Mouse (Mus musculus): ENCODE results near the gene Gm10638. TPM values are rescaled to one million over a fixed set of nuclear protein-coding genes. Genes with fewer than 3 reads are reported as not detected.
A peak's percentile ranks its signal among the peaks of the same experiment; 100 is the strongest.

The Gm10638 gene
- total and polyA plus RNA-seq, 2 experiments from 2014 or later: 6.7 TPM; not detected in 1

DNA sequence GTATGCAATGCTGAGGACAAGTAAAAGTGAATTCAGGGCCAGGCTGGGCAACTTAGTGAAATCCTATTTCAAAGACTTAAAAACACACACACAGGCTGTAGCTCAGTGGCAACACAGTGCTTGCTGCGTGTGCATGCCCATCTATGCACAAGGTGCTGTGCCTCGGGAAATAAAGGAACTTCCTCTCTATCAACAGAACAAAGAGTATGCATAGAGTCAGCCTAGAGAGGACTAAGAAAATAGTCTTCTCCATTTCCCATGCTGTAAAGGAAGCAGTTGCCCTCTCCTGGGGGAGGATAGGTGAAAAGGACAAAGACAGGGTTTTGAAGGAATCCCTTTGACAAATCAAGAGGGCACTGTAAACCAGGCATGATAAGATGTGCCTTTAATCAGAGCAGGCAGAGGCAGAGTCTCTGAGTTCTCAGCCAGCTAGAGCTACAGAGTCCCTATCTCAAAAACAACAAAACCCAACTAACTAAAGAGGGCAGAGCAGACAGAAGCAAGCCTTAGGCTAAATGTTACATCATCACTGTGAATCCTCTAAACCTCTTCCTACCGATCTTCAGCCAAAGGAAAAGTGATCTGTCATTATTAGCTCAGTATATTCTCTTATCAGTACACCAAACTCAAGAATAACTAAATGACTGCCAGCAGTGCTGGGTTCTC is 9.9 kb upstream of the Gm10638 start:
- ATAC-seq: no peak
- Histone ChIP-seq H3K9ac (replicated peaks; ENCODE audit: low read length) (no peak overlapping the region), H3K36me3 (ENCODE audit: insufficient read depth, low read length) (no peaks in the 10 kb centered on the region), H3K4me2 (ENCODE audit: low read depth, low read length) (no peak overlapping the region), H3K27ac (no peak overlapping the region), H3K4me3 (ENCODE audit: low read length) (no peak overlapping the region), H3K27me3 (ENCODE audit: insufficient read depth, low read length) (no peaks in the 10 kb centered on the region), H3K4me1 (ENCODE audit: insufficient read depth, low read length) (no peaks in the 10 kb centered on the region), H3K9me3 (ENCODE audit: low read length) (no peaks in the 10 kb centered on the region)
- no peak for DNase-seq (ENCODE audit: low spot score)
- WGBS: 54% methylated on average over 3 of the region's 3 CpGs
- TF ChIP-seq CTCF (IDR thresholded peaks at IDR 0.05; ENCODE audit: low read depth): no peak

DNA sequence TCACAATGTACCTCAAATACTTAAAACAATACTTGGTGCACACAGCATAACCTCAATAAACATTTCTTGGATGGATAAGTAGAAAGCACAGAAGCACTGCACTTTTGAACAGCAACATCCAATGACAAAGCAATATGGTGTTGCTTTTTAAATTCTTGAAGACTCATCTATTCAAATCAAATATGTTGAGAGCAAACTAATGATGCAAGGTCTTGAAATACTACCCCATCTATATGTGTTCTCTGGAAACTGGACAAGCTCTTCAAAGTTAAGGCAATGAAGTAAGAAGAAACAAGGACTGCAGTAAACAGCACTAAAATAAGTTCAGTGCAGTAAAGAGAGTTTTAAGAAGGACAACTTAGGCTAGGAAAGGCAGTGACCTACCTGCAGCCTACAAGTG is 4.6 kb upstream of the Gm10638 start:
- TF ChIP-seq CTCF (IDR thresholded peaks at IDR 0.05; ENCODE audit: low read depth): no peak
- Histone ChIP-seq H3K27ac (no peak overlapping the region), H3K4me1 (ENCODE audit: insufficient read depth, low read length) (0 out of 2 replicates have a peak, but pooled peaks cover 9% of the 10 kb centered on the region), H3K9ac (replicated peaks; ENCODE audit: low read length) (no peak overlapping the region), H3K36me3 (ENCODE audit: insufficient read depth, low read length) (no peaks in the 10 kb centered on the region), H3K9me3 (ENCODE audit: low read length) (no peaks in the 10 kb centered on the region), H3K27me3 (ENCODE audit: insufficient read depth, low read length) (no peaks in the 10 kb centered on the region), H3K4me2 (ENCODE audit: low read depth, low read length) (no peak overlapping the region), H3K4me3 (ENCODE audit: low read length) (no peak overlapping the region)
- no peak for DNase-seq (ENCODE audit: low spot score)
- ATAC-seq: no peak

GRCm38 (mm10) chr8:86741627-86742026 is 3.9 kb upstream of the Gm10638 start:
- H3K4me1 ChIP-seq (ENCODE audit: insufficient read depth, low read length): 0 out of 2 replicates have a peak, but pooled peaks cover 11% of the 10 kb centered on the region
- no peak overlapping the region for H3K4me2 ChIP-seq (ENCODE audit: low read depth, low read length)
- no peaks in the 10 kb centered on the region for H3K9me3 ChIP-seq (ENCODE audit: low read length)
- no peak overlapping the region for H3K27ac ChIP-seq
- H3K27me3 ChIP-seq (ENCODE audit: insufficient read depth, low read length): no peaks in the 10 kb centered on the region
- no peak for TF ChIP-seq CTCF (IDR thresholded peaks at IDR 0.05; ENCODE audit: low read depth)
- no peak overlapping the region for H3K9ac ChIP-seq (replicated peaks; ENCODE audit: low read length)
- H3K4me3 ChIP-seq (ENCODE audit: low read length): no peak overlapping the region
- ATAC-seq: no peak
- H3K36me3 ChIP-seq (ENCODE audit: insufficient read depth, low read length): no peaks in the 10 kb centered on the region
- no peak for DNase-seq (ENCODE audit: low spot score)

DNA sequence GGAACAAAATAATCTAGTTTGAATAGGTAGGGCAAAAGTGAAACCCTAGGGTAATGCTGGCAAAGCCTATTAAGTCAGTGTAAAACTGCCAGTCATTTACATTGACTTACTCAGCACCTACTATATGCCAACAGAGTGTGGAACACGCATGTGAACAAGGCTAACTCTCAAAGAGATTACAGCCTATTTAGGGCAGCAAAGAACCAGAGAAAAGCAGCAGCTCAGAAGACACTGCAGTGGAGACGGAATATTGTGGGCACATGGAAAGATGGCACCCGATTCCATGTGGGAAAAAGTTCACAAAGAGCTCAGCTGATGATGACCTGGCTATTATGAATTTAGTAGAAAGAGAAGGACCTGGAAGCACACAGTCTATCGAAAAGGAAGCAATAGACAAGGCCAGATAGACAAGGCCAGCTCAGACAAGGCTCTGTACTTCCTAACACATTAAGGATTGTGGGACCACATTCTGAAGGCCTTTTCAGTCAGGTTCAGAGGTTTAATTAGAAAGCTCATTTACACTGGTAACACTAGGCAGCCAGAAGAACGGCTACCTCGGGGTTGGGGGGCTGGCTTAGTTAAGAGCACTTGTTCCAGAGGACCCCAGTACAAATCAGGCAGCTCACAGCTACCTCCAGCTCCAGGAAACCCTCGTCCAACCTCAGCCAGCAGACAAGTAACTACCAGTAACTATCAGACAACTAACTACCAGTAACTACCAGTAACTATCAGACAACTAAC is 2.7 kb upstream of the Gm10638 start:
- Histone ChIP-seq H3K27me3 (ENCODE audit: insufficient read depth, low read length) (no peaks in the 10 kb centered on the region), H3K27ac (no peak overlapping the region), H3K36me3 (ENCODE audit: insufficient read depth, low read length) (no peaks in the 10 kb centered on the region), H3K4me3 (ENCODE audit: low read length) (no peak overlapping the region), H3K4me2 (ENCODE audit: low read depth, low read length) (no peak overlapping the region), H3K4me1 (ENCODE audit: insufficient read depth, low read length) (0 out of 2 replicates have a peak, but pooled peaks cover 12% of the 10 kb centered on the region), H3K9me3 (ENCODE audit: low read length) (no peaks in the 10 kb centered on the region), H3K9ac (replicated peaks; ENCODE audit: low read length) (no peak overlapping the region)
- ATAC-seq (no peak), DNase-seq (ENCODE audit: low spot score) (no peak)
- 73% methylated on average over 7 of the region's 7 CpGs for WGBS
- no peak for TF ChIP-seq CTCF (IDR thresholded peaks at IDR 0.05; ENCODE audit: low read depth)

- peak overlapping the region; percentile 99 for H3K9ac ChIP-seq (replicated peaks; ENCODE audit: low read length)
- no peaks in the 10 kb centered on the region for H3K9me3 ChIP-seq (ENCODE audit: low read length)
- H3K4me1 ChIP-seq (ENCODE audit: insufficient read depth, low read length): 0 out of 2 replicates have a peak, but pooled peaks cover 12% of the 10 kb centered on the region
- ATAC-seq (no peak), DNase-seq (ENCODE audit: low spot score) (no peak)
- WGBS: 5% methylated on average over 18 of the region's 18 CpGs
- H3K36me3 ChIP-seq (ENCODE audit: insufficient read depth, low read length): no peaks in the 10 kb centered on the region
- H3K4me3 ChIP-seq (ENCODE audit: low read length): peak overlapping the region; percentile 93
- TF ChIP-seq CTCF (IDR thresholded peaks at IDR 0.05; ENCODE audit: low read depth): no peak
- peak overlapping the region; percentile 97 for H3K27ac ChIP-seq
- H3K27me3 ChIP-seq (ENCODE audit: insufficient read depth, low read length): no peaks in the 10 kb centered on the region
- peak overlapping the region; percentile 61 for H3K4me2 ChIP-seq (ENCODE audit: low read depth, low read length)
Observed at GRCm38 (mm10) chr8:86744313-86745220, 932 bp upstream of the Gm10638 start.

- ATAC-seq (peak; percentile 88), DNase-seq (ENCODE audit: low spot score) (peak; percentile 96)
- H3K4me2 ChIP-seq (ENCODE audit: low read depth, low read length): peak overlapping the region; percentile 80
- no peaks in the 10 kb centered on the region for H3K36me3 ChIP-seq (ENCODE audit: insufficient read depth, low read length)
- 0 out of 2 replicates have a peak, but pooled peaks cover 12% of the 10 kb centered on the region for H3K4me1 ChIP-seq (ENCODE audit: insufficient read depth, low read length)
- under 1% methylated on average over 62 of the region's 70 CpGs for WGBS
- H3K27ac ChIP-seq: peak overlapping the region; percentile 97
- H3K9ac ChIP-seq (replicated peaks; ENCODE audit: low read length): peak overlapping the region; percentile 99
- peak overlapping the region; percentile 93 for H3K4me3 ChIP-seq (ENCODE audit: low read length)
- H3K27me3 ChIP-seq (ENCODE audit: insufficient read depth, low read length): no peaks in the 10 kb centered on the region
- H3K9me3 ChIP-seq (ENCODE audit: low read length): no peaks in the 10 kb centered on the region
- TF ChIP-seq CTCF (IDR thresholded peaks at IDR 0.05; ENCODE audit: low read depth): no peak
Observed at GRCm38 (mm10) chr8:86745935-86746441, 489 bp downstream of the Gm10638 start.

Data from hindbrain, postnatal 0 days (tissue).